Mouse (Mus musculus): Measurements from ENCODE around the gene Mov10l1. TPM values are rescaled to one million over a fixed set of nuclear protein-coding genes. Genes with fewer than 3 reads are reported as not detected.

The Mov10l1 gene
- polyA plus RNA-seq, 1 experiment from 2014 or later = not detected

DNA sequence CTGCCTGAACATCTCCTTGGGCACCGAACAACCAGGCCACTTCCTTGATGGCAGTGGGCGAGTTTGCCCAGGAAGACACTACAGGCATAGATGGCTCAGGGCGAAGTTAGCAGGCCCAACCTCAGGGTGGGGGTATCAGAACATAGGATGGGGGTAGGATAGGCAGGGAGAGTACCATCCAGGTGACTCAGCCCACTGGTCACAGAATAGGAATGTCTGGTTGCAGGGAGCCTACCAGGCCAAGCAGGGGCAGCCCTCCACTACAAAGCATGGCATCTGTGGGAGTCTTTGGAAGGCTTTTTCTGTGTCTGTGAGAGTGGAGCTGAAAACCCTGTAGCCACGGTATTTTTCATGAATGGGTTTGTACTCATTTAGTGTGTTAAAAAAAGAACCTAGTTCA, 25.2 kb upstream of the Mov10l1 start:
- peaks cover 6% of the 10 kb centered on the region for H3K27me3 ChIP-seq
- CTCF ChIA-PET = no interaction called here
- TF ChIP-seq CTCF (IDR thresholded peaks at IDR 0.05) = no peak
- POLR2A ChIA-PET = no interaction called here
- peak; percentile 89 for ATAC-seq
- no peak for DNase-seq (ENCODE audit: low read depth, low spot score)
- in situ Hi-C loops (cut with MboI; ENCODE audit: low pct_unique_long_range_greater_than_20kb) = loop anchor here (10.0 kb wide), 1 partner anchor 247 kb away; no protein-coding TSS in a partner anchor

DNA sequence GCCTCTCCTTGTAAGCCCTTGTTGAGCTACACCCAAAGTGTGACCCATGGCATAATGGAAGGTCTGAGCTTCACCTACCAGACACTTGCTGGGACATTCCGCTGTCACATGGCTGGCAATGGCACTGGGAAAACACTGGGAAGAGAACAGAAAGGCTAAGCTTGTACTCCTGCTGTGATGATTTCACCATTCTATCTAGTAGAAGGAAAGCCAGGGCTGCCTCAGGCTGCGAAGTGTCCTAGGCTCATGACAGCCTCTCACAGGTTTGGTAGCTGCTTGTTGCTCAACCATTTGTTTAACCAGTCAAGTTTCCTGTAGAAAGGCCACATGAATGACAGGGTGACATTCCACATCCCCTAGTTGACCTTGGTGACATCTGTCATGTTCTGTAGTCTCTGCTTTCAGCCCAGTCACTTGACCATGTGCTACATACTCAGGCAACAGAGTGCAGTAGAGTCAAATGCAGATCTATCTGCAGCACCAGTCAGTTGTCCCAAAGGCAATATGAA, 18.6 kb upstream of the Mov10l1 start:
- POLR2A ChIA-PET = no interaction called here
- ATAC-seq (no peak), DNase-seq (ENCODE audit: low read depth, low spot score) (no peak)
- H3K27me3 ChIP-seq = peaks cover 16% of the 10 kb centered on the region
- TF ChIP-seq CTCF (IDR thresholded peaks at IDR 0.05) = no peak
- CTCF ChIA-PET = interaction anchor here (1.3 kb wide), 1 partner anchor 20 kb away, joined by 3 read pairs; no protein-coding TSS in a partner anchor
- in situ Hi-C loops (cut with MboI; ENCODE audit: low pct_unique_long_range_greater_than_20kb) = no loop called here

DNA sequence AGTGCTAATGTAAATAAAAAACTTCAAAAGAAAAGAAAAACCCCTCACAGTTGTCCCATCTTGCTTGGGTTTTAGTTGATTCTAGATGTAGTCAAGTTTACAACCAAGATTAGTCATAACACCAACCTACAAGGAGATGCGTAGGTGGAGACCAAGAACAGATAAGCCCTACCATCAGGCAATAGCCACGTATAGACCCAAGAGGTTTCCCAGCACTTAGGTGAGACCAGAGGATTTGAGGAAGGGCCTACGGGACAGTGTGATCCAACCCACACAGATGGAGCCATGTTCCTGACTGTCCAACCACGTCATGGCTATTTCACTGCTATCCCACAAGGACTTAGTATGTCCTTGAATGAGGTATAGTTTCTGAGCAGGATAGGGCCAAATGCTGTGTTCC, 10.4 kb upstream of the Mov10l1 start:
- ChIA-PET CTCF (no interaction called here), POLR2A (no interaction called here)
- ATAC-seq = no peak
- H3K27me3 ChIP-seq = peaks cover 31% of the 10 kb centered on the region
- TF ChIP-seq CTCF (IDR thresholded peaks at IDR 0.05) = no peak
- in situ Hi-C loops (cut with MboI; ENCODE audit: low pct_unique_long_range_greater_than_20kb) = no loop called here
- no peak for DNase-seq (ENCODE audit: low read depth, low spot score)

DNA sequence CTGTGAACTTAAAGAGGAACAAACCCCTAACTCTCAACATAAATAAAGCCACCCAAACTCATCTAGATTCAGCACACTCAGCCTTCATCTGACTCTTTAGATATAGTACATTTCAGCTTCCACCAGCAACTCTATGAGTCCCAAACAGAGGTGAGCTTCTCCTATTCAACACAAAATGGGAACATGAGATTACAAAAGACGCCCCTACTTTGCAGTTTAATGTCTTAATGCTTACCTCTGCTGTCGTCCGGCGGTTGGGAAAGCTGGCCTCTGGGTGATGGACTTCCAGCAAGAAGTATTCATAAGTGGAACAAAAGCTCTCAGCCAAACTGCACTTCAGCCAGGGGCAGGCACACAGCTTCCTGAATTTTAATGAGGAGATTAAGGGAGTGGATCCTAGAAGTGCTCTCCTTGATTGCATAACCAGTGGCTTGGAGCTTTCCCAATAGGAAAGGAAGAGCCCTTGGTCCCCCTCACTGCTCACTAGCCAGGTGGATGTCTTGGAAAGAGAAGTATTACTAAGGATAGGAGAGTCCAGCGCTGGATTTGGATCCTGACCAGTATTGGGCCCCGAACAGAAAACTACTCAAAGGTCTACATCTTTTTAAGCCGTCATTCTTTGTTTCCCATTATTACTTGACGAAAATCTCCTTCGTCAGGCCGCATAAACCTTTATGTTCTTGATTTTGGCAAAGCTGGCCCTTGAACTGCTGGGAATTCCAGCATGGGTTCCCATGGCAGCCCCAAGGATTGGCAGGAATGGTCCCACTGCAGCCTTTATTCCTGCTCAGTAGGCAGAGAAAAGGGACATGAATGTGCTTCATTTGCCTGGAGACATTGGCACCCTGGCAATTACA, 4.2 kb upstream of the Mov10l1 start, which contains the start of gene Mlc1:
Gene Mlc1 (minus strand): TSS at position 727 of the 857 bp plus-strand sequence.
- POLR2A ChIA-PET = interaction anchor here (1.0 kb wide), 1 partner anchor 27 kb away, joined by 3 read pairs; no protein-coding TSS in a partner anchor

DNA sequence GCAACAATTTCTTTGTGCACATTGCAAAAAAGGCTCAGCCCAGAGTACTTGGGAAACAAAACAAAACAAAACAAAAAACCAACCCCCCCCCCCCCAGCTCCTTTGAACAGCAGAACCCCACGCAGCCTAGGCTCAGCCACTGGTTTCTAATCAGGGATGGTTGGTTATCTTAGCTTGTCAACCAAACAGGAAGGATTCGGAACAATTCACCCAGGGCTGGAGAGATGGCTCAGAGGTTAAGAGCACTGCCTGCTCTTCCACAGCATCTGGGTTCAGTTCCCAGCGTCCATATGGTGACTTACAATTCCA, 3.6 kb upstream of the Mov10l1 start:
- H3K27me3 ChIP-seq = peaks cover 28% of the 10 kb centered on the region
- CTCF ChIA-PET = interaction anchor here (0.9 kb wide), 1 partner anchor 11 kb away, joined by 3 read pairs; no protein-coding TSS in a partner anchor
- ATAC-seq (no peak), DNase-seq (ENCODE audit: low read depth, low spot score) (no peak)
- POLR2A ChIA-PET = interaction anchor here (1.0 kb wide), 1 partner anchor 28 kb away, joined by 3 read pairs; no protein-coding TSS in a partner anchor
- TF ChIP-seq CTCF (IDR thresholded peaks at IDR 0.05) = no peak
- in situ Hi-C loops (cut with MboI; ENCODE audit: low pct_unique_long_range_greater_than_20kb) = no loop called here

More for the DNA sequence above, 4.2 kb upstream of the Mov10l1 start, which contains the start of gene Mlc1:
- no peak for DNase-seq (ENCODE audit: low read depth, low spot score)
- CTCF ChIA-PET = no interaction called here
- no peak for ATAC-seq
- TF ChIP-seq CTCF (IDR thresholded peaks at IDR 0.05) = no peak
- peaks cover 22% of the 10 kb centered on the region for H3K27me3 ChIP-seq
- in situ Hi-C loops (cut with MboI; ENCODE audit: low pct_unique_long_range_greater_than_20kb) = no loop called here

DNA sequence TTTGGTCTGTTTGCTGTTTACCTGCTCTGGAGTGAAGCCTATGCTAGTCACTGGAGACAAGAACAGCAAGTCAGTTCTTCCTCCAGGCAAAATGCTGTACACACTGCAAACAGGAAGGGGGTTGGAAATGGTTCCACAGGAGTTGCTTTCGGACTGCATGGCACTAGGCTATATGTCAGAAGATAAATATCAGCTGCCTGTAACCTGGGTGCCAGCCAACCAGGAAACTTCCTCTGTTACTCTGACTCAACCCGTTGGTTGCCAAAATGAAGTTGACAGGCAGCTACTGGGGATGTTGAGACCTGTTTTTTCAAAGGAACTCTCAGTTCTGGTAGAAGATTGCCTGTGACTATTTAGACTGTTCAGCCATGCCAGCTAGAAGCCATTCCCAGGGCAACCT, 6.5 kb downstream of the Mov10l1 start:
- CTCF ChIA-PET = no interaction called here
- no peak for DNase-seq (ENCODE audit: low read depth, low spot score)
- POLR2A ChIA-PET = no interaction called here
- no peak for TF ChIP-seq CTCF (IDR thresholded peaks at IDR 0.05)
- in situ Hi-C loops (cut with MboI; ENCODE audit: low pct_unique_long_range_greater_than_20kb) = no loop called here
- ATAC-seq = no peak
- H3K27me3 ChIP-seq = peaks cover 54% of the 10 kb centered on the region

DNA sequence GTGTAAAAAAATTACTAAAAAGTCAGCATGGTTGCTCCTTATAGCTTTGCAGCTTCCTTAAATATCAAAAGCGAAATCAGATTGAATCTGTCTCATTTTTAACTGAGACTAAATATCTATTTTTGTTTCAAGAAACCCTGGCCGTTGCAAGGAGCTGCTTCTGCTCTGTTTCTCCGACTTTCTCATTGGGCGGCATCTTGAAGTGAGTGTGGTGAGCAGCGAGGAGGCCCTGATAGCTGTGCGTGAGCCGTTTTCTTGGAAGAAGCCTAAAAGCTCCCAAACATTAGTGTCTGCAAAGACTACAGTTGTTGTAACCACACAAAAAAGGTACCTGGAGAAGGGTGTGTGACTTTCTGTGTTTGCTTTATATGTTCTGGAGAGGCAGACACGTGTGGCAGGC, 15.9 kb downstream of the Mov10l1 start:
- in situ Hi-C loops (cut with MboI; ENCODE audit: low pct_unique_long_range_greater_than_20kb) = no loop called here
- ATAC-seq = no peak
- TF ChIP-seq CTCF (IDR thresholded peaks at IDR 0.05) = no peak
- DNase-seq (ENCODE audit: low read depth, low spot score) = no peak
- CTCF ChIA-PET = interaction anchor here (0.7 to 1.0 kb wide), 3 partner anchors 8 to 77 kb away, joined by 3 to 4 read pairs (median 3); no protein-coding TSS in a partner anchor
- peaks cover 38% of the 10 kb centered on the region for H3K27me3 ChIP-seq
- POLR2A ChIA-PET = interaction anchor here (0.6 kb wide), 1 partner anchor 15 kb away, joined by 6 read pairs; no protein-coding TSS in a partner anchor

DNA sequence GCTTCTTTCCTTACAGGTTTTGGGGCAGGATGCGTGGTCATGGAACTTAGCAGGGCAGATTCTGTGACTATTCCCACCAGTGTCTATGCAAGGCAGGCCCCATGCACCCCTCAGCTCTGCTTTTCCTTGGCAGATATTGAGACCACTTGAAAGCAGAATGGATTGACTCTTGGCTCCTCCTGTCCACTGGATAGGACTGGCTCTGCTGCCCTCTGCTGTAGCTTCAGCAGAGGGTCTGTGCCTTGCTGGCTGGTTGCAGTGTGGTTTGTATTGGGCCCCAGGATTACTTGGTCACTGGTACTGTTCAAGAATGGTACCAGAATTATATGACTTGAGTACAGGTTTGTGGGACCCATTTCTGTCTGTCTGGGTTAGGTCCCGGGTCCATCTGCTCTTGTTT, 16.4 kb downstream of the Mov10l1 start:
- H3K27me3 ChIP-seq = peaks cover 34% of the 10 kb centered on the region
- POLR2A ChIA-PET = interaction anchor here (0.6 kb wide), 1 partner anchor 15 kb away, joined by 6 read pairs; no protein-coding TSS in a partner anchor
- in situ Hi-C loops (cut with MboI; ENCODE audit: low pct_unique_long_range_greater_than_20kb) = no loop called here
- no peak for ATAC-seq
- no peak for DNase-seq (ENCODE audit: low read depth, low spot score)
- CTCF ChIA-PET = interaction anchor here (0.7 to 1.3 kb wide), 4 partner anchors 7 to 77 kb away, joined by 3 to 4 read pairs (median 3); no protein-coding TSS in a partner anchor
- peak; percentile 63 for TF ChIP-seq CTCF (IDR thresholded peaks at IDR 0.05)

DNA sequence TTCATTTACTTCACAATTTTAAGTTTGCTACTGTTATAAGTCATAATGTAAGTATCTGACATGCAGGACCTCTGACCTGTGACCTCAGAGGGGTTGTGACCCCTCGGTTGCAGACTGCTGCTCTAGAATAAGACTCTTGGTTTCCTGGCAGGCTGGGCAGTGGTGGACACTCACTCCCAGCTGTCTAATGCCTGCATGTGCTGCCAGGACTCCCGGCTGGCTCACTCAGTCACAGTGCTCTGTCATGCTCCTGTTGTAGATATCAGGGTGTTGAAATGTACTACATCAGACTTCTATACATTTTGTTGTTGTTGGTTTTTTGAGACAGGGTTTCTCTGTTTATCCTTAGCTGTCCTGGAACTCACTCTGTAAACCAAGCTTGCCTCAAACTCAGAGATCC, 17.7 kb downstream of the Mov10l1 start:
- TF ChIP-seq CTCF (IDR thresholded peaks at IDR 0.05) = no peak
- peaks cover 34% of the 10 kb centered on the region for H3K27me3 ChIP-seq
- POLR2A ChIA-PET = no interaction called here
- ATAC-seq = no peak
- in situ Hi-C loops (cut with MboI; ENCODE audit: low pct_unique_long_range_greater_than_20kb) = no loop called here
- DNase-seq (ENCODE audit: low read depth, low spot score) = no peak
- CTCF ChIA-PET = interaction anchor here (1.3 kb wide), 1 partner anchor 10 kb away, joined by 3 read pairs; no protein-coding TSS in a partner anchor

DNA sequence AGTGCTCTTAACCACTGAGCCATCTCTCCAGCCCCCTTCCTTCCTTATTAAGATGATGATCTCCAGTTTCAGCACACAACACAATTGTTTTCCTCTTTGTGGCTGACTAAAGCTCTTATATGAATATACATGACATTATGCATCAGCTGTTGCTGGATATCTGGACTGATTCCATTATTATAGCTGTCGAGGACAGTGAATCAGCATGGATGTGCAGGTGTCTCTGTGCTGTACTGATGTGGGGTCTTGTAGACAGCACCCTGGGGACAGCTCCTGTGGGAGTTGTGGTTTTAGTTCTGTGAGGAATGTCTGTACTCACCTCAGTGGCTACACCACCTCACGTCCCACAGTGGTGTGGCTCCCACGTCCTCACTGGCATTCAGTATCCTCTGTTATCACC, 18.5 kb downstream of the Mov10l1 start:
- H3K27me3 ChIP-seq = peaks cover 29% of the 10 kb centered on the region
- ChIA-PET CTCF (no interaction called here), POLR2A (no interaction called here)
- no peak for ATAC-seq
- in situ Hi-C loops (cut with MboI; ENCODE audit: low pct_unique_long_range_greater_than_20kb) = no loop called here
- DNase-seq (ENCODE audit: low read depth, low spot score) = no peak
- no peak for TF ChIP-seq CTCF (IDR thresholded peaks at IDR 0.05)

DNA sequence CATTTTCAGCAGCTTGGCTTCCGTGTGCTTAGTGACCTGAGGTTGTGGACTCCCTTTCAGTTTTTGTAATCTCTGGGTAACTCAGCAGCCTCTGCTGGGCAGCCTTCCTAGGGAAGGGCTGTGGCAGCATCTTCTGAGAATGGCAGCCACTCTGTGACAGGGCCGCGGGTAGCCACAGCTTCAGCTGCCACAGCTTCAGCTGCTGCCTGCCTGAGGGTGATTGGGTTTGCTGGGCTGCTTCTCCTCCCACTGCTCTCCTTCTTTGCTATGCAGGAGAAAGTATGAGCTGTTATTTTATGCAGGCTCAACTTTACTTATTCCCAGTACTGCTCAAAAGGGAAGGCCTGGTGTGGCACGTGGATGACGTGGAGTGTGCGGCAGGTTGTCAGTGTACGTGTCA, 24.3 kb downstream of the Mov10l1 start:
- peaks cover 15% of the 10 kb centered on the region for H3K27me3 ChIP-seq
- TF ChIP-seq CTCF (IDR thresholded peaks at IDR 0.05) = no peak
- in situ Hi-C loops (cut with MboI; ENCODE audit: low pct_unique_long_range_greater_than_20kb) = no loop called here
- POLR2A ChIA-PET = interaction anchor here (0.6 kb wide), 1 partner anchor 47 kb away, joined by 3 read pairs; no protein-coding TSS in a partner anchor
- DNase-seq (ENCODE audit: low read depth, low spot score) (no peak), ATAC-seq (no peak)
- CTCF ChIA-PET = interaction anchor here (1.0 to 1.9 kb wide), 4 partner anchors 8 to 85 kb away, joined by 3 to 6 read pairs (median 3); no protein-coding TSS in a partner anchor

Data from Patski (cell line).